20 mouse cellular contexts compared by ENCODE assay signal in genomic region chr4:137324926-137325325, GRCm38 (mm10). TPM values are rescaled to one million over a fixed set of nuclear protein-coding genes. Genes with fewer than 3 reads are reported as not detected.
"Had no signal": no experiment of that assay in that cellular context is flagged by ENCODE, and none has a peak within 500 bp of the region (broad histone marks: within the 10 kb centered on the region; RNA-seq: fewer than 3 reads in every experiment).

No protein-coding gene starts in this region.

- H3K4me1 ChIP-seq: midbrain, embryonic 10.5 days; midbrain, embryonic 12.5 days; neural tube, embryonic 13.5 days; neural tube, embryonic 15.5 days had no signal

- DNase-seq: lung, adult 18-20 months; lung, embryonic 14.5 days; lung, postnatal 10 days; lung, postnatal 4 days; midbrain, embryonic 14.5 days; retina, postnatal 1 day; right cerebral cortex, adult 18-20 months; right cerebral cortex, postnatal 25 days; right cerebral cortex, postnatal 4 days; spleen, adult 18-20 months; thymus, adult 18-20 months; thymus, postnatal 14 days; thymus, postnatal 36 days had no signal

- H3K4me3 ChIP-seq: midbrain, embryonic 10.5 days; midbrain, embryonic 12.5 days; myocyte; neural tube, embryonic 13.5 days; neural tube, embryonic 15.5 days had no signal

- H3K27ac ChIP-seq: midbrain, embryonic 10.5 days; midbrain, embryonic 12.5 days; neural tube, embryonic 13.5 days; neural tube, embryonic 15.5 days had no signal

RNA-seq across cellular contexts. Expression of gene Wnt4, which starts 47.6 kb away (rescaled TPM):
- total RNA-seq: megakaryocyte, adult 5-6 weeks; megakaryocyte-erythroid progenitor cell, adult 5-6 weeks had no signal
